Mouse (Mus musculus): Measurements from ENCODE around the gene Olfr44.

GRCm38 (mm10) chr9:39515531-39515930 is 21.7 kb upstream of the Olfr44 start, which contains the start of gene Olfr957:
- TF ChIP-seq POLR2A (IDR thresholded peaks at IDR 0.05; ENCODE audit: control insufficient read depth in 1 of 2, insufficient read depth in 1 of 2, low read depth in 1 of 2, low read length in 2 of 2, poor library complexity in 1 of 2) (no peak), HCFC1 (IDR thresholded peaks at IDR 0.05; ENCODE audit: low read depth, low read length) (no peak), BHLHE40 (IDR thresholded peaks at IDR 0.05; ENCODE audit: borderline replicate concordance, low read depth, low read length) (no peak), CTCF (IDR thresholded peaks at IDR 0.05 in 2 of 3, conservative IDR thresholded peaks at IDR 0.05 in 1 of 3; ENCODE audit: control insufficient read depth in 1 of 3, insufficient read depth in 1 of 3, low read depth in 2 of 3, low read length in 3 of 3, poor library complexity in 1 of 3, severe bottlenecking in 1 of 3) (no peak), GABPA (IDR thresholded peaks at IDR 0.05; ENCODE audit: low read depth, low read length) (no peak), ZMIZ1 (IDR thresholded peaks at IDR 0.05; ENCODE audit: low read depth, low read length) (no peak), GATA1 (IDR thresholded peaks at IDR 0.05; ENCODE audit: low read depth, low read length) (no peak), CHD2 (IDR thresholded peaks at IDR 0.05; ENCODE audit: low read length) (no peak), RAD21 (IDR thresholded peaks at IDR 0.05; ENCODE audit: low read depth, low read length) (no peak), SIN3A (IDR thresholded peaks at IDR 0.05; ENCODE audit: low read length) (no peak)

All from MEL (cell line).